Mouse (Mus musculus) liver, embryonic 14.5 days (tissue): Measurements from ENCODE around the gene Olfr859.

Experiments used
- CTCF ChIP-seq: IDR thresholded peaks from 2 replicates; pipeline ENCODE4 v1.5.1; 2016; ENCODE audit warnings: antibody characterized with exemption, low read depth, control low read depth
- EP300 ChIP-seq: IDR thresholded peaks from 2 replicates; pipeline ENCODE4 v1.6.1; 2016; ENCODE audit warnings: antibody characterized with exemption, low read depth

GRCm38 (mm10) chr9:19779983-19780382 is 24.7 kb upstream of the Olfr859 start, which contains the start of gene Olfr58:
- TF ChIP-seq CTCF: no peak
- TF ChIP-seq EP300: no peak
